Mouse (Mus musculus): ENCODE data around the gene Rps6.

- no peak for TF ChIP-seq GATA1 (IDR thresholded peaks at IDR 0.05; ENCODE audit: low read length)
- TF ChIP-seq TAL1 (IDR thresholded peaks at IDR 0.05; ENCODE audit: low read length), result no peak
Observed at GRCm38 (mm10) chr4:86851331-86851730, 5.9 kb downstream of the Rps6 start.
